Mouse (Mus musculus) ES-E14 (cell line): ENCODE measurements around the gene Gldc. TPM values are rescaled to one million over a fixed set of nuclear protein-coding genes. Genes with fewer than 3 reads are reported as not detected.

ENCODE experiments used
- DNase-seq: peaks from one replicate; pipeline ENCODE4 v3.0.0-alpha.2; 2013; ENCODE audit warnings: low read depth, low spot score
- H3K27ac ChIP-seq: 2 replicates; pipeline ENCODE4 v1.5.1; 2012; ENCODE audit warnings: low read depth, mild to moderate bottlenecking, low read length, moderate library complexity, mixed read lengths; ENCODE audit not compliant: poor library complexity, insufficient read depth, severe bottlenecking
- H3K36me3 ChIP-seq: 2 replicates; pipeline ENCODE4 v1.6.1; 2012; ENCODE audit warnings: mild to moderate bottlenecking, low read length, moderate library complexity, mixed read lengths; ENCODE audit not compliant: control insufficient read depth, poor library complexity, insufficient read depth, severe bottlenecking
- H3K4me1 ChIP-seq, 2 experiments: fragments of 150-350 bp in 1 of 2; sonication (generic) in 1 of 2; 2 replicates each; pipeline ENCODE4 v1.6.1; 2012; ENCODE audit warnings: low read length in 2 of 2, mild to moderate bottlenecking in 1 of 2, mixed read lengths in 1 of 2; ENCODE audit not compliant: control insufficient read depth in 2 of 2, insufficient read depth in 2 of 2, poor library complexity in 1 of 2
- H3K4me3 ChIP-seq, 2 experiments: fragments of 150-350 bp in 1 of 2; sonication (generic) in 1 of 2; 2 replicates each; pipeline ENCODE4 v1.5.1; 2012; ENCODE audit warnings: low read length in 2 of 2, low read depth in 1 of 2, mild to moderate bottlenecking in 1 of 2, mixed read lengths in 1 of 2; ENCODE audit not compliant: insufficient read depth in 1 of 2, poor library complexity in 1 of 2, severe bottlenecking in 1 of 2
- H3K9ac ChIP-seq: 2 replicates; pipeline ENCODE4 v1.6.1; 2012; ENCODE audit warnings: low read depth, mild to moderate bottlenecking, low read length, mixed read lengths; ENCODE audit not compliant: poor library complexity, insufficient read depth, severe bottlenecking
- H3K9me3 ChIP-seq: fragments of 150-350 bp; sonication (generic); 2 replicates; pipeline ENCODE4 v1.6.1; 2012; ENCODE audit warnings: low read depth, mild to moderate bottlenecking, low read length; ENCODE audit not compliant: control insufficient read depth, insufficient read depth
- CHD2 ChIP-seq: IDR thresholded peaks from 2 replicates; pipeline ENCODE4 v1.6.1; 2014; ENCODE audit warnings: mild to moderate bottlenecking, low read depth, low read length, inconsistent platforms
- HCFC1 ChIP-seq: IDR thresholded peaks from 2 replicates; pipeline ENCODE4 v1.6.1; 2012; ENCODE audit warnings: low read length, inconsistent platforms, borderline replicate concordance; ENCODE audit not compliant: insufficient read depth
- MAFK ChIP-seq: IDR thresholded peaks from 2 replicates; pipeline ENCODE4 v1.6.1; 2014; ENCODE audit warnings: mild to moderate bottlenecking, low read depth, low read length, inconsistent platforms; ENCODE audit not compliant: insufficient read depth
- ZC3H11A ChIP-seq: IDR thresholded peaks from 2 replicates; pipeline ENCODE4 v1.6.1; 2012; ENCODE audit warnings: low read depth, mild to moderate bottlenecking, inconsistent platforms, low read length, borderline replicate concordance
- ZNF384 ChIP-seq: IDR thresholded peaks from 2 replicates; pipeline ENCODE4 v1.6.1; 2012; ENCODE audit warnings: low read depth, low read length, inconsistent platforms
- in situ Hi-C, 2 experiments: fragments of 600-800 bp; cut with MboI; formaldehyde crosslinking; loops; one replicate each; pipeline ENCODE4 v1.15.1; 2025; ENCODE audit warnings: low sequenced_read_pairs in 2 of 2, inconsistent platforms in 1 of 2; ENCODE audit not compliant: unreplicated experiment in 2 of 2
- total RNA-seq: library from RNA; depleted of rRNA; stranded (reverse); fragments of 300-350 nt; gene quantifications from 2 replicates; pipeline ENCODE4 v1.2.3, GENCODE M21; 2012; rRNA removed

The Gldc gene
- total RNA-seq, 1 experiment, result 188 TPM

DNA sequence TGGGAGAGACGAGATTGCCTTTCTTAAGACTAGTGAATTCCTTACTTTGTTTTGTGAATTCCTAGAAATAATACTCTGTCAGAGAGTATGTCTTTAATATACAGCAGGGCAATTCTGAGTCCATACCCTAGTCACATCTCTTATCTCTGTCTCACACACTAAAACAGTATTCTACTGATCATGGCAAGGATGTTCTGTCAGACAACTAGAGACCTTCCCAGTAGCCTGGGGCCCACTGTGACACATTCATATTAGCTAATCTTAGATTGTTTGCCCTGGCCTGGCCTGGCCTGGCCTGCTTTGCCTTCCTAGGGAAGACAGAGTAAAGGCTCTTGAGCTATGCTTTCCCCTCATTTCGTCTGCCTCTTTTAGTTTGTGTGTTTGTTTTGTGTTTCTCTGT lies 124.6 kb downstream of the Gldc start:
- no peak overlapping the region for H3K27ac ChIP-seq
- no peaks in the 10 kb centered on the region for H3K9me3 ChIP-seq
- DNase-seq, result no peak
- no peak for TF ChIP-seq CHD2
- TF ChIP-seq ZNF384, result no peak
- no peak for TF ChIP-seq HCFC1
- no peak for TF ChIP-seq MAFK
- TF ChIP-seq ZC3H11A, result no peak
- peaks cover 4% of the 10 kb centered on the region; the same call in 1 of the 2 replicates for H3K36me3 ChIP-seq
- in situ Hi-C loops, result no loop called here
- H3K4me1 ChIP-seq, result 0 out of 4 replicates have a peak, but pooled peaks cover 0 to 1% of the 10 kb centered on the region in 2 experiments
- no peak overlapping the region for H3K9ac ChIP-seq
- no peak overlapping the region for H3K4me3 ChIP-seq

Other genes starting within 250 kb of the Gldc start
- gene Trpd52l3, start 171.6 kb downstream of the Gldc start, total RNA-seq, result 0.13 TPM in 1 of 2 replicates, not detected in the other
- gene Uhrf2, start 144.9 kb downstream of the Gldc start, total RNA-seq, result 40.5 and 46.2 TPM in 2 replicates
- 0.18 and 0.21 TPM in 2 replicates for gene Mbl2, start 57.5 kb upstream of the Gldc start, total RNA-seq